Mouse (Mus musculus) MEL (cell line): Measurements from ENCODE around the gene Coil.

Source experiments
- CHD1 ChIP-seq: IDR thresholded peaks from 2 replicates; pipeline ENCODE4 v1.6.1; 2012; ENCODE audit warnings: low read depth, mild to moderate bottlenecking, inconsistent platforms, low read length, improper control_type of control experiment
- CHD2 ChIP-seq: IDR thresholded peaks from 2 replicates; pipeline ENCODE4 v1.6.1; 2011; ENCODE audit warnings: low read length, improper control_type of control experiment
- CTCF ChIP-seq, 3 experiments: IDR thresholded peaks in 2 of 3; conservative IDR thresholded peaks in 1 of 3; 2 replicates each; pipeline ENCODE4 v1.5.1; 2011 to 2012; ENCODE audit warnings: low read length in 3 of 3, low read depth in 2 of 3, mild to moderate bottlenecking in 2 of 3, improper control_type of control experiment in 1 of 3, inconsistent platforms in 1 of 3, mixed read lengths in 1 of 3, moderate library complexity in 1 of 3; ENCODE audit not compliant: control insufficient read depth in 1 of 3, insufficient read depth in 1 of 3, poor library complexity in 1 of 3, severe bottlenecking in 1 of 3
- ELF1 ChIP-seq: IDR thresholded peaks from 2 replicates; pipeline ENCODE4 v1.6.1; 2014; ENCODE audit warnings: low read depth, mild to moderate bottlenecking, inconsistent platforms, low read length, improper control_type of control experiment, moderate library complexity
- ETS1 ChIP-seq: IDR thresholded peaks from 2 replicates; pipeline ENCODE4 v1.6.1; 2012; ENCODE audit warnings: low read depth, mild to moderate bottlenecking, inconsistent platforms, low read length, improper control_type of control experiment, moderate library complexity
- MAFK ChIP-seq: IDR thresholded peaks from 2 replicates; pipeline ENCODE4 v1.6.1; 2011; ENCODE audit warnings: low read depth, mild to moderate bottlenecking, low read length, improper control_type of control experiment, borderline replicate concordance
- NELFE ChIP-seq: IDR thresholded peaks from 2 replicates; pipeline ENCODE4 v1.6.1; 2011; ENCODE audit warnings: low read depth, low read length, improper control_type of control experiment
- POLR2A ChIP-seq, 2 experiments: IDR thresholded peaks; 2 replicates each; pipeline ENCODE4 v1.6.1; 2011 to 2012; ENCODE audit warnings: low read length in 2 of 2, mild to moderate bottlenecking in 2 of 2, control low read depth in 1 of 2, improper control_type of control experiment in 1 of 2, low read depth in 1 of 2, moderate library complexity in 1 of 2; ENCODE audit not compliant: control insufficient read depth in 1 of 2, insufficient read depth in 1 of 2, poor library complexity in 1 of 2
- POLR2AphosphoS2 ChIP-seq: IDR thresholded peaks from 2 replicates; pipeline ENCODE4 v1.6.1; 2011; ENCODE audit warnings: low read length, improper control_type of control experiment
- RCOR1 ChIP-seq: IDR thresholded peaks from 2 replicates; pipeline ENCODE4 v1.6.1; 2012; ENCODE audit warnings: low read depth, mild to moderate bottlenecking, inconsistent platforms, low read length, improper control_type of control experiment
- TCF12 ChIP-seq: IDR thresholded peaks from 2 replicates; pipeline ENCODE4 v1.6.1; 2014; ENCODE audit warnings: low read depth, mild to moderate bottlenecking, inconsistent platforms, low read length, improper control_type of control experiment, moderate library complexity
- ZC3H11A ChIP-seq: IDR thresholded peaks from 2 replicates; pipeline ENCODE4 v1.6.1; 2012; ENCODE audit warnings: low read depth, mild to moderate bottlenecking, inconsistent platforms, low read length, improper control_type of control experiment

DNA sequence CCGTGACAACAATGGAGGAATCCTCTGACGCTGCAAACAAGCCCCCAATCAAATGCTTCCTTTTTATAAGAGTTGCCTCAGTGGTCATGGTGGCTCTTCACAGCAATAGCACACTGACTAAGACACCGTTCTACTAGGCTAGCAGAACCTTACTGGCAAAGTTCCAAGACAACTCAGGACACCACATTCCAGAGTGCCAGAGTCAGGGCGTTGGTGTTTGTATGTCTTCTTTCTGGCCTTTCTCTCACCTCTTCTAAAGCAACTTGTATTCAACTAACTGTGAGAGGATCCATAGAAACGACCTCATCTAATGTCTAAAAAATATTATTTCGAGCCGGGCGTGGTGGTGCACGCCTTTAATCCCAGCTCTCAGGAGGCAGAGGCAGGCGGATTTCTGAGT lies 53.4 kb downstream of the Coil start:
- TF ChIP-seq ELF1 (no peak), POLR2A (IDR thresholded peaks at IDR 0.05; ENCODE audit: control insufficient read depth in 1 of 2, insufficient read depth in 1 of 2, low read depth in 1 of 2, low read length in 2 of 2, poor library complexity in 1 of 2) (no peak), CTCF (IDR thresholded peaks at IDR 0.05 in 2 of 3, conservative IDR thresholded peaks at IDR 0.05 in 1 of 3; ENCODE audit: control insufficient read depth in 1 of 3, insufficient read depth in 1 of 3, low read depth in 2 of 3, low read length in 3 of 3, poor library complexity in 1 of 3, severe bottlenecking in 1 of 3) (no peak), MAFK (no peak), TCF12 (no peak), CHD1 (no peak), CHD2 (no peak), ZC3H11A (no peak), RCOR1 (no peak), POLR2AphosphoS2 (no peak), ETS1 (no peak), NELFE (no peak)
